Mouse (Mus musculus) neural tube, embryonic 12.5 days (tissue): Measurements from ENCODE around the gene Fuca2. TPM values are rescaled to one million over a fixed set of nuclear protein-coding genes. Genes with fewer than 3 reads are reported as not detected.
A peak's percentile ranks its signal among the peaks of the same experiment; 100 is the strongest.
"Not testable (repeated sequence)": the region's sequence is repeated elsewhere in the genome, so short reads cannot be mapped to it uniquely, and the experiment has no call there.

ENCODE experiments used
- ATAC-seq: fragments of 200-750 bp; cut with Nextera tagmentation; 2 replicates; pipeline ENCODE4 v1.8.0; 2017; ENCODE audit warnings: low read depth, mild to moderate bottlenecking, moderate TSS enrichment, moderate library complexity; ENCODE audit not compliant: low FRiP score
- H3K27ac ChIP-seq: fragments of 300-500 bp; sonication (generic); 2 replicates; pipeline ENCODE4 v1.5.1; 2016
- H3K27me3 ChIP-seq: fragments of 300-500 bp; sonication (generic); replicated peaks from 2 replicates; pipeline ENCODE4 v1.6.1; 2016; ENCODE audit warnings: mild to moderate bottlenecking
- H3K36me3 ChIP-seq: fragments of 300-500 bp; sonication (generic); 2 replicates; pipeline ENCODE4 v1.6.1; 2016; ENCODE audit warnings: mild to moderate bottlenecking
- H3K4me1 ChIP-seq: fragments of 300-500 bp; sonication (generic); 2 replicates; pipeline ENCODE4 v1.6.1; 2016
- H3K4me2 ChIP-seq: fragments of 300-500 bp; sonication (generic); replicated peaks from 2 replicates; pipeline ENCODE4 v1.6.1; 2016; ENCODE audit warnings: mild to moderate bottlenecking
- H3K4me3 ChIP-seq: fragments of 300-500 bp; sonication (generic); 2 replicates; pipeline ENCODE4 v1.5.1; 2016
- H3K9ac ChIP-seq: fragments of 300-500 bp; sonication (generic); 2 replicates; pipeline ENCODE4 v1.6.1; 2016; ENCODE audit warnings: mild to moderate bottlenecking
- H3K9me3 ChIP-seq: fragments of 300-500 bp; sonication (generic); 2 replicates; pipeline ENCODE4 v1.6.1; 2016; ENCODE audit warnings: mild to moderate bottlenecking
- WGBS: fragments of 180-500 bp; shearing (Covaris S2); methylation state at CpG from one replicate; pipeline ENCODE4 v1.1.7; 2016; 5-methylcytosine and 5-hydroxymethylcytosine counted together
- polyA plus RNA-seq: library from polyadenylated mRNA; unstranded; fragments of >200 nt; fragmentation: Nextera tagmentation; extraction: Ambion mirVana; gene quantifications from 2 replicates; pipeline ENCODE4 v1.2.1, GENCODE M21; 2016

Gene Fuca2
- polyA plus RNA-seq, 1 experiment from 2014 or later, result 27.7 TPM

GRCm38 (mm10) chr10:13485958-13486357 lies 13.4 kb upstream of the Fuca2 start:
- Histone ChIP-seq H3K4me2 (no peak overlapping the region), H3K4me1 (no peaks in the 10 kb centered on the region), H3K27me3 (no peaks in the 10 kb centered on the region), H3K9ac (no peak overlapping the region), H3K9me3 (no peaks in the 10 kb centered on the region), H3K4me3 (no peak overlapping the region), H3K36me3 (no peaks in the 10 kb centered on the region), H3K27ac (no peak overlapping the region)
- WGBS, result 61% methylated on average over 4 of the region's 4 CpGs
- no peak for ATAC-seq

GRCm38 (mm10) chr10:13489671-13490070 lies 9.7 kb upstream of the Fuca2 start:
- no peak overlapping the region for H3K4me3 ChIP-seq
- no peaks in the 10 kb centered on the region for H3K4me1 ChIP-seq
- H3K9ac ChIP-seq, result no peak overlapping the region
- no peaks in the 10 kb centered on the region for H3K36me3 ChIP-seq
- H3K4me2 ChIP-seq, result no peak overlapping the region
- H3K27me3 ChIP-seq, result no peaks in the 10 kb centered on the region
- 88% methylated on average over 6 of the region's 6 CpGs for WGBS
- H3K9me3 ChIP-seq, result no peaks in the 10 kb centered on the region
- no peak overlapping the region for H3K27ac ChIP-seq
- ATAC-seq, result no peak

- Histone ChIP-seq H3K4me2 (no peak overlapping the region), H3K4me3 (no peak overlapping the region), H3K36me3 (no peaks in the 10 kb centered on the region), H3K9me3 (no peaks in the 10 kb centered on the region), H3K27me3 (no peaks in the 10 kb centered on the region), H3K4me1 (no peaks in the 10 kb centered on the region), H3K27ac (no peak overlapping the region), H3K9ac (no peak overlapping the region)
- no peak for ATAC-seq
- 87% methylated on average over 9 of the region's 9 CpGs for WGBS
Measured at GRCm38 (mm10) chr10:13493978-13494686, 5.2 kb upstream of the Fuca2 start.

GRCm38 (mm10) chr10:13496315-13496714 lies 3.0 kb upstream of the Fuca2 start:
- ATAC-seq, result no peak
- Histone ChIP-seq H3K4me1 (no peaks in the 10 kb centered on the region), H3K27me3 (no peaks in the 10 kb centered on the region), H3K9ac (no peak overlapping the region), H3K4me2 (no peak overlapping the region), H3K27ac (no peak overlapping the region), H3K9me3 (no peaks in the 10 kb centered on the region), H3K4me3 (no peak overlapping the region), H3K36me3 (no peaks in the 10 kb centered on the region)
- 93% methylated on average over 3 of the region's 3 CpGs for WGBS

- 52% methylated on average over 9 of the region's 9 CpGs for WGBS
- Histone ChIP-seq H3K4me3 (no peak overlapping the region), H3K9ac (no peak overlapping the region), H3K36me3 (no peaks in the 10 kb centered on the region), H3K9me3 (no peaks in the 10 kb centered on the region), H3K4me1 (no peaks in the 10 kb centered on the region), H3K27ac (no peak overlapping the region), H3K27me3 (no peaks in the 10 kb centered on the region), H3K4me2 (peak overlapping the region; percentile 82)
- peak; percentile 13; the same call in 1 of the 2 replicates for ATAC-seq
Measured at GRCm38 (mm10) chr10:13500473-13500872, 1.1 kb downstream of the Fuca2 start.

- no peaks in the 10 kb centered on the region for H3K36me3 ChIP-seq
- H3K27me3 ChIP-seq, result no peaks in the 10 kb centered on the region
- H3K9ac ChIP-seq, result peak overlapping the region; percentile 58
- 3% methylated on average over 30 of the region's 30 CpGs for WGBS
- H3K4me2 ChIP-seq, result peak overlapping the region; percentile 82
- no peaks in the 10 kb centered on the region for H3K9me3 ChIP-seq
- peak; percentile 92 for ATAC-seq
- peak overlapping the region; percentile 57 for H3K4me3 ChIP-seq
- no peaks in the 10 kb centered on the region for H3K4me1 ChIP-seq
- no peak overlapping the region for H3K27ac ChIP-seq
Measured at GRCm38 (mm10) chr10:13500938-13501496, 1.7 kb downstream of the Fuca2 start.

GRCm38 (mm10) chr10:13501533-13501932 lies 2.2 kb downstream of the Fuca2 start:
- WGBS, result 62% methylated on average over 4 of the region's 4 CpGs
- H3K27ac ChIP-seq, H3K9me3 ChIP-seq, H3K36me3 ChIP-seq, H3K4me1 ChIP-seq, H3K27me3 ChIP-seq: not testable (repeated sequence)
- peak overlapping the region; percentile 58 for H3K9ac ChIP-seq
- H3K4me2 ChIP-seq, result peak overlapping the region; percentile 82
- 0 out of 2 replicates have a peak, but pooled peaks have one; percentile 17 for ATAC-seq
- H3K4me3 ChIP-seq, result peak overlapping the region; percentile 57

- Histone ChIP-seq H3K36me3 (no peaks in the 10 kb centered on the region), H3K4me1 (no peaks in the 10 kb centered on the region), H3K9me3 (no peaks in the 10 kb centered on the region), H3K4me3 (no peak overlapping the region), H3K27me3 (no peaks in the 10 kb centered on the region), H3K9ac (no peak overlapping the region), H3K4me2 (no peak overlapping the region), H3K27ac (no peak overlapping the region)
- WGBS, result 86% methylated on average over 8 of the region's 8 CpGs
- ATAC-seq, result no peak
Measured at GRCm38 (mm10) chr10:13502371-13502770, 3.0 kb downstream of the Fuca2 start.

GRCm38 (mm10) chr10:13521857-13522256 lies 22.5 kb downstream of the Fuca2 start:
- Histone ChIP-seq H3K4me3 (no peak overlapping the region), H3K9ac (no peak overlapping the region), H3K27me3 (no peaks in the 10 kb centered on the region), H3K9me3 (no peaks in the 10 kb centered on the region), H3K4me2 (no peak overlapping the region), H3K27ac (no peak overlapping the region), H3K4me1 (no peaks in the 10 kb centered on the region), H3K36me3 (no peaks in the 10 kb centered on the region)
- no peak for ATAC-seq
- 86% methylated on average over 4 of the region's 4 CpGs for WGBS

- no peak for ATAC-seq
- no peaks in the 10 kb centered on the region for H3K4me1 ChIP-seq
- no peak overlapping the region for H3K9ac ChIP-seq
- H3K27me3 ChIP-seq, result no peaks in the 10 kb centered on the region
- 89% methylated on average over 4 of the region's 4 CpGs for WGBS
- no peaks in the 10 kb centered on the region for H3K9me3 ChIP-seq
- H3K4me3 ChIP-seq, result no peak overlapping the region
- H3K27ac ChIP-seq, result no peak overlapping the region
- peaks cover 22% of the 10 kb centered on the region for H3K36me3 ChIP-seq
- no peak overlapping the region for H3K4me2 ChIP-seq
Measured at GRCm38 (mm10) chr10:13528155-13528554, 28.8 kb downstream of the Fuca2 start.

GRCm38 (mm10) chr10:13534751-13535150 lies 35.4 kb downstream of the Fuca2 start:
- ATAC-seq, result no peak
- WGBS, result 94% methylated on average over 3 of the region's 3 CpGs
- Histone ChIP-seq H3K36me3 (peaks cover 40% of the 10 kb centered on the region), H3K27me3 (no peaks in the 10 kb centered on the region), H3K9ac (no peak overlapping the region), H3K27ac (no peak overlapping the region), H3K4me3 (no peak overlapping the region), H3K9me3 (no peaks in the 10 kb centered on the region), H3K4me1 (no peaks in the 10 kb centered on the region), H3K4me2 (no peak overlapping the region)

- H3K9me3 ChIP-seq, result no peaks in the 10 kb centered on the region
Measured at GRCm38 (mm10) chr10:13536706-13537105, 37.4 kb downstream of the Fuca2 start.

More at GRCm38 (mm10) chr10:13536706-13537105, 37.4 kb downstream of the Fuca2 start:
- Histone ChIP-seq H3K4me2 (no peak overlapping the region), H3K27ac (no peak overlapping the region), H3K36me3 (peaks cover 32% of the 10 kb centered on the region), H3K9ac (no peak overlapping the region), H3K4me3 (no peak overlapping the region), H3K27me3 (no peaks in the 10 kb centered on the region), H3K4me1 (no peaks in the 10 kb centered on the region)
- 95% methylated on average over 7 of the region's 7 CpGs for WGBS
- no peak for ATAC-seq
